Comparison of ENCODE assay signal across 8 mouse cellular contexts in genomic region chr2:34904849-34905542, GRCm38 (mm10). TPM values are rescaled to one million over a fixed set of nuclear protein-coding genes. Genes with fewer than 3 reads are reported as not detected.
DNase-seq lines count a peak whose midpoint lies in the region; ATAC-seq and TF ChIP-seq lines count a peak whose summit lies in the region.

No protein-coding gene starts in this region.

- H3K9me3 ChIP-seq in hindbrain, embryonic 13.5 days: no peaks in the 10 kb centered on the region

- peak overlapping the region; percentile 65 for H3K9ac ChIP-seq in hindbrain, embryonic 13.5 days

- POLR2A ChIA-PET in Patski (lab: Charles Lee): interaction anchor here (0.6 to 0.7 kb wide), 2 partner anchors 11 to 60 kb away, joined by 3 to 4 read pairs; no protein-coding TSS in a partner anchor

- in situ Hi-C loops in Patski (cut with MboI; ENCODE audit: low pct_unique_long_range_greater_than_20kb): no loop called here

- peak; percentile 83 for ATAC-seq in Patski
- peak; percentile 97 for ATAC-seq in hindbrain, embryonic 13.5 days (ENCODE audit: low FRiP score)

- H3K4me1 ChIP-seq in hindbrain, embryonic 13.5 days (replicated peaks): peaks cover 13% of the 10 kb centered on the region

- peak; percentile 50 for DNase-seq in Patski (ENCODE audit: low read depth, low spot score)
- peak; percentile 97 to 99 for DNase-seq in cerebellum, postnatal 14 days
- DNase-seq in frontal cortex, postnatal 14 days (ENCODE audit: low spot score in 2 of 2): peak; percentile 96 to 99
- peak; percentile 86 to 88 for DNase-seq in layer of hippocampus, postnatal 25 days (ENCODE audit: extremely low spot score in 1 of 2, low spot score in 1 of 2)
- DNase-seq in lung, postnatal 25 days (ENCODE audit: low spot score): peak; percentile 99
- peak; percentile 100 for DNase-seq in retina, embryonic 14.5 days (ENCODE audit: low spot score)
- DNase-seq in thymus, postnatal 4 days: peak; percentile 99

- H3K27ac ChIP-seq in hindbrain, embryonic 13.5 days: peak overlapping the region; percentile 73

- no peak for TF ChIP-seq CTCF in Patski (IDR thresholded peaks at IDR 0.05)

- no peaks in the 10 kb centered on the region for H3K36me3 ChIP-seq in hindbrain, embryonic 13.5 days

- peak overlapping the region; percentile 53 for H3K4me2 ChIP-seq in hindbrain, embryonic 13.5 days

- CTCF ChIA-PET in Patski (lab: Charles Lee): interaction anchor here (0.8 to 1.5 kb wide), 3 partner anchors 10 to 35 kb away, joined by 3 read pairs; no protein-coding TSS in a partner anchor

- WGBS in hindbrain, embryonic 13.5 days: 2% methylated on average over 34 of the region's 34 CpGs

- H3K27me3 ChIP-seq in Patski: no peaks in the 10 kb centered on the region
- H3K27me3 ChIP-seq in hindbrain, embryonic 13.5 days: 0 out of 2 replicates have a peak, but pooled peaks cover 5% of the 10 kb centered on the region

- H3K4me3 ChIP-seq in hindbrain, embryonic 13.5 days: peak overlapping the region; percentile 38

RNA-seq across cellular contexts. Expression of gene Phf19, which starts 8.8 kb away (rescaled TPM):
- 0.99 TPM for polyA plus RNA-seq in Patski (2021)
- 1.1 and 1.3 TPM in 2 replicates for polyA plus RNA-seq in hindbrain, embryonic 13.5 days (2015; fragmentation: Nextera tagmentation; extraction: Ambion mirVana)
- total RNA-seq in layer of hippocampus, postnatal 25 days (2021): 1 to 10 TPM in 1 of 2 experiments, under 1 TPM in 1; 0.76 to 1.7 TPM

RNA-seq across cellular contexts. Expression of gene Psmd5, which starts 30.2 kb away (rescaled TPM):
- polyA plus RNA-seq in Patski (2021): 82.5 TPM
- polyA plus RNA-seq in hindbrain, embryonic 13.5 days (2015; fragmentation: Nextera tagmentation; extraction: Ambion mirVana): 95.6 and 105 TPM in 2 replicates
- total RNA-seq in layer of hippocampus, postnatal 25 days (2021): 10 to 100 TPM; 40.2 to 46.1 TPM

RNA-seq across cellular contexts. Expression of gene Cutal, which starts 30.8 kb away (rescaled TPM):
- 33.2 TPM for polyA plus RNA-seq in Patski (2021)
- not detected in 2 replicates for polyA plus RNA-seq in hindbrain, embryonic 13.5 days (2015; fragmentation: Nextera tagmentation; extraction: Ambion mirVana)
- under 1 TPM; 0.44 to 0.49 TPM for total RNA-seq in layer of hippocampus, postnatal 25 days (2021)

RNA-seq across cellular contexts. Expression of gene Traf1, which starts 56.6 kb away (rescaled TPM):
- 0.19 TPM for polyA plus RNA-seq in Patski (2021)
- polyA plus RNA-seq in hindbrain, embryonic 13.5 days (2015; fragmentation: Nextera tagmentation; extraction: Ambion mirVana): 0.73 and 1.9 TPM in 2 replicates
- 1 to 10 TPM; 1.7 to 3.3 TPM for total RNA-seq in layer of hippocampus, postnatal 25 days (2021)

Comparison
In these comparisons a context has a peak if more than half of its experiments do, and no peak if none do; other contexts are left out.
1. Peak in every context shown above with its lines: DNase-seq, ATAC-seq, H3K4me3 ChIP-seq and H3K27ac ChIP-seq.
2. DNase-seq: peak in every context shown above with its lines; median percentile 100 in retina, embryonic 14.5 days; 99 in lung, postnatal 25 days; 99 in thymus, postnatal 4 days; 98 in cerebellum, postnatal 14 days; 98 in frontal cortex, postnatal 14 days; 87 in layer of hippocampus, postnatal 25 days; 50 in Patski.
3. RNA of gene Cutal, which starts 30.8 kb away (polyA plus RNA-seq): 33.2 TPM in Patski (single experiment); not detected in hindbrain, embryonic 13.5 days; every median in the first group is over 10 times any median in the second.